Mouse (Mus musculus) mouse trophoblast stem cell (cell line): ENCODE results near the gene Slc35d2.
"Not testable (repeated sequence)": the region's sequence is repeated elsewhere in the genome, so short reads cannot be mapped to it uniquely, and the experiment has no call there.

Source experiments
- in situ Hi-C, 2 experiments: fragments of 300-500 bp; cut with MseI, MboI; formaldehyde crosslinking; loops; 2 replicates in 1 of 2; 3 replicates in 1 of 2; pipeline ENCODE4 v1.15.1; 2025

Gene Slc35d2

GRCm38 (mm10) chr13:64053959-64054358 lies 75.2 kb downstream of the Slc35d2 start:
- in situ Hi-C loops = no loop called here

- in situ Hi-C loops = not testable (repeated sequence)
Observed at GRCm38 (mm10) chr13:64052281-64052680, 76.9 kb downstream of the Slc35d2 start.

- in situ Hi-C loops = no loop called here
Observed at GRCm38 (mm10) chr13:64050895-64051294, 78.3 kb downstream of the Slc35d2 start.

GRCm38 (mm10) chr13:64049535-64049934 lies 79.6 kb downstream of the Slc35d2 start:
- in situ Hi-C loops = no loop called here

GRCm38 (mm10) chr13:64048467-64048866 lies 80.7 kb downstream of the Slc35d2 start:
- in situ Hi-C loops = no loop called here
